Mouse (Mus musculus) MEL (cell line): ENCODE results near the gene Srd5a3. TPM values are rescaled to one million over a fixed set of nuclear protein-coding genes. Genes with fewer than 3 reads are reported as not detected.

Source experiments
- DNase-seq: peaks from one replicate; pipeline ENCODE4 v3.0.0; 2011; ENCODE audit warnings: low read depth, low spot score
- H3K27ac ChIP-seq: 2 replicates; pipeline ENCODE4 v1.5.1; 2012; ENCODE audit warnings: low read depth, mild to moderate bottlenecking, control low read depth, low read length, moderate library complexity; ENCODE audit not compliant: control insufficient read depth
- H3K27me3 ChIP-seq, 2 experiments: fragments of 150-350 bp in 1 of 2; sonication (generic) in 1 of 2; 2 replicates each; pipeline ENCODE4 v1.6.1; 2012; ENCODE audit warnings: low read length in 2 of 2, mild to moderate bottlenecking in 2 of 2, improper control_type of control experiment in 1 of 2, moderate library complexity in 1 of 2; ENCODE audit not compliant: insufficient read depth in 2 of 2, control insufficient read depth in 1 of 2
- H3K36me3 ChIP-seq, 2 experiments: 2 replicates each; pipeline ENCODE4 v1.6.1; 2012 to 2014; ENCODE audit warnings: low read length in 2 of 2, improper control_type of control experiment in 1 of 2, inconsistent platforms in 1 of 2, mild to moderate bottlenecking in 1 of 2; ENCODE audit not compliant: insufficient read depth in 2 of 2, control insufficient read depth in 1 of 2
- H3K4me1 ChIP-seq, 2 experiments: fragments of 150-350 bp in 1 of 2; sonication (generic) in 1 of 2; 2 replicates each; pipeline ENCODE4 v1.6.1; 2012; ENCODE audit warnings: low read length in 2 of 2, improper control_type of control experiment in 1 of 2, mild to moderate bottlenecking in 1 of 2; ENCODE audit not compliant: insufficient read depth in 2 of 2, control insufficient read depth in 1 of 2
- H3K4me3 ChIP-seq, 2 experiments: fragments of 150-350 bp in 1 of 2; sonication (generic) in 1 of 2; 2 replicates each; pipeline ENCODE4 v1.5.1; 2012; ENCODE audit warnings: low read depth in 2 of 2, low read length in 2 of 2, mild to moderate bottlenecking in 2 of 2, moderate library complexity in 2 of 2, control low read depth in 1 of 2, improper control_type of control experiment in 1 of 2; ENCODE audit not compliant: control insufficient read depth in 1 of 2, insufficient read depth in 1 of 2
- H3K79me2 ChIP-seq: 2 replicates; pipeline ENCODE4 v1.6.1; 2012; ENCODE audit warnings: mild to moderate bottlenecking, low read length, moderate library complexity; ENCODE audit not compliant: control insufficient read depth, poor library complexity, insufficient read depth
- H3K9ac ChIP-seq: 2 replicates; pipeline ENCODE4 v1.6.1; 2012; ENCODE audit warnings: low read depth, mild to moderate bottlenecking, control low read depth, low read length, moderate library complexity; ENCODE audit not compliant: control insufficient read depth, poor library complexity, severe bottlenecking
- H3K9me3 ChIP-seq: fragments of 150-350 bp; sonication (generic); replicated peaks from 2 replicates; pipeline ENCODE4 v1.6.1; 2012; ENCODE audit warnings: mild to moderate bottlenecking, low read length, improper control_type of control experiment, moderate library complexity; ENCODE audit not compliant: insufficient read depth
- ELF1 ChIP-seq: IDR thresholded peaks from 2 replicates; pipeline ENCODE4 v1.6.1; 2014; ENCODE audit warnings: low read depth, mild to moderate bottlenecking, inconsistent platforms, low read length, improper control_type of control experiment, moderate library complexity
- EP300 ChIP-seq, 2 experiments: IDR thresholded peaks; 2 replicates each; pipeline ENCODE4 v1.6.1; 2011; ENCODE audit warnings: improper control_type of control experiment in 2 of 2, low read length in 2 of 2, low read depth in 1 of 2, mild to moderate bottlenecking in 1 of 2
- ETS1 ChIP-seq: IDR thresholded peaks from 2 replicates; pipeline ENCODE4 v1.6.1; 2012; ENCODE audit warnings: low read depth, mild to moderate bottlenecking, inconsistent platforms, low read length, improper control_type of control experiment, moderate library complexity
- MAX ChIP-seq: IDR thresholded peaks from 2 replicates; pipeline ENCODE4 v1.6.1; 2011; ENCODE audit warnings: low read length, improper control_type of control experiment
- MYB ChIP-seq: IDR thresholded peaks from 2 replicates; pipeline ENCODE4 v1.6.1; 2011; ENCODE audit warnings: mild to moderate bottlenecking, low read depth, low read length, improper control_type of control experiment
- POLR2A ChIP-seq, 2 experiments: IDR thresholded peaks; 2 replicates each; pipeline ENCODE4 v1.6.1; 2011 to 2012; ENCODE audit warnings: low read length in 2 of 2, mild to moderate bottlenecking in 2 of 2, control low read depth in 1 of 2, improper control_type of control experiment in 1 of 2, low read depth in 1 of 2, moderate library complexity in 1 of 2; ENCODE audit not compliant: control insufficient read depth in 1 of 2, insufficient read depth in 1 of 2, poor library complexity in 1 of 2
- POLR2AphosphoS5 ChIP-seq: IDR thresholded peaks from 2 replicates; pipeline ENCODE4 v1.6.1; 2012; ENCODE audit warnings: low read depth, borderline replicate concordance, mild to moderate bottlenecking, inconsistent platforms, low read length, moderate library complexity, mixed read lengths
- RCOR1 ChIP-seq: IDR thresholded peaks from 2 replicates; pipeline ENCODE4 v1.6.1; 2012; ENCODE audit warnings: low read depth, mild to moderate bottlenecking, inconsistent platforms, low read length, improper control_type of control experiment
- TBP ChIP-seq: IDR thresholded peaks from 2 replicates; pipeline ENCODE4 v1.8.0; 2011; ENCODE audit warnings: low read depth, low read length, improper control_type of control experiment
- USF2 ChIP-seq, 2 experiments: IDR thresholded peaks; 2 replicates each; pipeline ENCODE4 v1.6.1; 2011 to 2012; ENCODE audit warnings: improper control_type of control experiment in 2 of 2, low read length in 2 of 2, borderline replicate concordance in 1 of 2, inconsistent platforms in 1 of 2, low read depth in 1 of 2, mild to moderate bottlenecking in 1 of 2; ENCODE audit not compliant: insufficient read depth in 1 of 2
- ZNF384 ChIP-seq: IDR thresholded peaks from 2 replicates; pipeline ENCODE4 v1.6.1; 2012; ENCODE audit warnings: low read depth, mild to moderate bottlenecking, inconsistent platforms, low read length, improper control_type of control experiment
- polyA plus RNA-seq, 2 experiments: library from polyadenylated mRNA; stranded (reverse) in 1 of 2; unstranded in 1 of 2; fragments of >175 nt in 1 of 2; fragments of >200 nt in 1 of 2; gene quantifications; 2 replicates each; pipeline versions ENCODE4 v1.2.1 to v1.2.4; 2012; ENCODE audit warnings: low replicate concordance in 2 of 2, low read depth in 1 of 2; ENCODE audit not compliant: insufficient read length in 2 of 2, insufficient read depth in 1 of 2, missing spikeins in 1 of 2
- total RNA-seq: library from RNA; depleted of rRNA; stranded (reverse); fragments of 300-350 nt; gene quantifications from 2 replicates; pipeline ENCODE4 v1.2.3, GENCODE M21; 2012

The Srd5a3 gene
- total and polyA plus RNA-seq, 3 experiments: 17.0 to 33.2 TPM; not detected in 1

DNA sequence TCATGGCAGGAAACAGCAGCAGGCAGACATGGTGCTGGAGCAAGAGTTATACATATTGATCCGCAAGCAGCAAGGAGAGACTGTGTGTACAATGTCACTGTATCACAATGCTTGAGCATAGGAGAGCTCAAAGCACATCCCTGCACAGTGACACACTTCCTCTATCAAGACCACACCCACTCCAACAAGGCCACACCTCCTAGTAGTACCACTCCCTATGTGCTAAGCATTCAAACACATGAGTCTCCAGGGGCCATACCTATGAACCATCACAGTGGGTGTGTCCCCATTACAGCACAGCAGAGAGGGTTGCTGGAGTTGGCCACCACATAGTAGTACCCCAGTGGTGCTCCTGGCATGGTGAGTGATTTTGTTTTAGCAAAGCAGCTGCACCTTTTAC is 6.3 kb downstream of the Srd5a3 start:
- DNase-seq: peak; percentile 54
- no peak overlapping the region for H3K9ac ChIP-seq
- no peak overlapping the region for H3K4me3 ChIP-seq
- no peak for TF ChIP-seq EP300 (IDR thresholded peaks at IDR 0.05; ENCODE audit: low read depth in 1 of 2, low read length in 2 of 2)
- TF ChIP-seq ZNF384: no peak
- no peak for TF ChIP-seq ELF1
- no peak for TF ChIP-seq POLR2AphosphoS5
- TF ChIP-seq MYB: no peak
- no peak overlapping the region for H3K27ac ChIP-seq
- H3K9me3 ChIP-seq: no peaks in the 10 kb centered on the region
- H3K27me3 ChIP-seq: no peaks in the 10 kb centered on the region
- 0 out of 2 replicates have a peak, but pooled peaks cover under 1% of the 10 kb centered on the region for H3K79me2 ChIP-seq
- peaks cover 0 to 4% of the 10 kb centered on the region in 2 experiments; a peak in 3 of 4 replicates for H3K36me3 ChIP-seq
- peaks cover 0 to 4% of the 10 kb centered on the region in 2 experiments; a peak in 2 of 4 replicates for H3K4me1 ChIP-seq

GRCm38 (mm10) chr5:76149436-76149835 is 9.4 kb downstream of the Srd5a3 start:
- Histone ChIP-seq H3K9me3 (no peaks in the 10 kb centered on the region), H3K4me3 (no peak overlapping the region)
- no peak for TF ChIP-seq USF2 (IDR thresholded peaks at IDR 0.05; ENCODE audit: borderline replicate concordance in 1 of 2, insufficient read depth in 1 of 2, low read depth in 1 of 2, low read length in 2 of 2)
- TF ChIP-seq POLR2A (IDR thresholded peaks at IDR 0.05; ENCODE audit: control insufficient read depth in 1 of 2, insufficient read depth in 1 of 2, low read depth in 1 of 2, low read length in 2 of 2, poor library complexity in 1 of 2): no peak
- no peak for TF ChIP-seq RCOR1
- TF ChIP-seq TBP: no peak
- no peak for TF ChIP-seq MYB
- TF ChIP-seq ETS1: no peak

DNA sequence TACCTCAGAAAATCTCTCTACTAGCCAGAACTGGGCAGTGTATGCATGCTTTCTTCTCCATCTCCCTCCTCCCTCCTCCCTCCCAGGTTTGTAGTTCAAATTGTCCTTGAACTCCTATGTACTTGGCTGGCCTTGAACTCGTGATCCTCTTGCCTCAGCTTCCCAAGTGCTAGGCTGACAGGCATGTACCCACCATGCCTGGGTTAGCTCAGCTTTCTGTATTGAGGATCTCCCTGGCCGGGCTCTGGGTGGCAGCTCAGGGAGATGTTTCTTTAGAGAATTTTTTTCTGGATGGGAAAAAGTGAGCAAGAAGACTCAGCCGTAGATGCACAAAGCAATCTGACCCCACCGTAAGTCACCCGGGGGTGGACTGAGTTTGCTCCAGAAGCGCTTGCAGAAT is 12.9 kb downstream of the Srd5a3 start:
- Histone ChIP-seq H3K79me2 (no peaks in the 10 kb centered on the region), H3K36me3 (no peaks in the 10 kb centered on the region; a peak in 1 of 4 replicates), H3K4me1 (no peaks in the 10 kb centered on the region), H3K27me3 (no peaks in the 10 kb centered on the region), H3K9me3 (no peaks in the 10 kb centered on the region), H3K9ac (no peak overlapping the region), H3K4me3 (no peak overlapping the region)
- TF ChIP-seq MAX: no peak
- TF ChIP-seq, all 39 proteins: peak for 0
- no peak overlapping the region for H3K27ac ChIP-seq
- no peak for DNase-seq

More at GRCm38 (mm10) chr5:76149436-76149835, 9.4 kb downstream of the Srd5a3 start:
- H3K27me3 ChIP-seq: no peaks in the 10 kb centered on the region
- no peaks in the 10 kb centered on the region for H3K4me1 ChIP-seq
- no peak overlapping the region for H3K27ac ChIP-seq
- H3K9ac ChIP-seq: no peak overlapping the region
- no peaks in the 10 kb centered on the region; a peak in 1 of 4 replicates for H3K36me3 ChIP-seq
- no peaks in the 10 kb centered on the region for H3K79me2 ChIP-seq
- DNase-seq: no peak
